16 mouse cellular contexts compared by ENCODE assay signal in genomic region chr10:45070929-45071813, GRCm38 (mm10). TPM values are rescaled to one million over a fixed set of nuclear protein-coding genes. Genes with fewer than 3 reads are reported as not detected.
DNase-seq lines count a peak whose midpoint lies in the region; ATAC-seq and TF ChIP-seq lines count a peak whose summit lies in the region.
"Had no signal": no experiment of that assay in that cellular context is flagged by ENCODE, and none has a peak within 500 bp of the region (broad histone marks: within the 10 kb centered on the region; RNA-seq: fewer than 3 reads in every experiment).

No protein-coding gene starts in this region.

- no peaks in the 10 kb centered on the region for H3K27me3 ChIP-seq in midbrain, embryonic 10.5 days (ENCODE audit: low read depth, poor library complexity, severe bottlenecking)
- no peaks in the 10 kb centered on the region for H3K27me3 ChIP-seq in midbrain, embryonic 13.5 days
- H3K27me3 ChIP-seq in liver, adult 2 months (ENCODE audit: control insufficient read depth, insufficient read depth, low read length): no peaks in the 10 kb centered on the region
- no peaks in the 10 kb centered on the region for H3K27me3 ChIP-seq in midbrain, embryonic 15.5 days (replicated peaks)
- H3K27me3 ChIP-seq: midbrain, embryonic 12.5 days had no signal

- no peak overlapping the region for H3K9ac ChIP-seq in midbrain, embryonic 13.5 days (replicated peaks)
- H3K9ac ChIP-seq in liver, adult 2 months (ENCODE audit: low read depth, low read length): no peak overlapping the region; the same call in 1 of the 2 replicates
- no peak overlapping the region for H3K9ac ChIP-seq in midbrain, embryonic 15.5 days
- H3K9ac ChIP-seq: midbrain, embryonic 12.5 days had no signal

- peaks cover 53% of the 10 kb centered on the region for H3K4me1 ChIP-seq in midbrain, embryonic 10.5 days
- H3K4me1 ChIP-seq in midbrain, embryonic 13.5 days (replicated peaks): peaks cover 47% of the 10 kb centered on the region
- peaks cover 24% of the 10 kb centered on the region for H3K4me1 ChIP-seq in liver, adult 2 months (ENCODE audit: control insufficient read depth, insufficient read depth, low read length)
- H3K4me1 ChIP-seq in midbrain, embryonic 15.5 days: peaks cover 31% of the 10 kb centered on the region

- no peaks in the 10 kb centered on the region for H3K9me3 ChIP-seq in midbrain, embryonic 10.5 days (replicated peaks)
- H3K9me3 ChIP-seq in midbrain, embryonic 13.5 days: no peaks in the 10 kb centered on the region
- no peaks in the 10 kb centered on the region for H3K9me3 ChIP-seq in midbrain, embryonic 15.5 days
- H3K9me3 ChIP-seq: embryonic facial prominence, embryonic 10.5 days; limb, embryonic 10.5 days; midbrain, embryonic 12.5 days had no signal

- WGBS in midbrain, embryonic 10.5 days: 88% methylated on average over 13 of the region's 13 CpGs
- 79% methylated on average over 13 of the region's 13 CpGs for WGBS in midbrain, embryonic 13.5 days
- WGBS in liver, adult 2 months: 55% methylated on average over 13 of the region's 13 CpGs
- WGBS in midbrain, embryonic 15.5 days: 80% methylated on average over 13 of the region's 13 CpGs

- H3K27ac ChIP-seq in midbrain, embryonic 10.5 days (replicated peaks): 0 out of 2 replicates have a peak overlapping the region, but pooled peaks have one; percentile 13
- no peak overlapping the region for H3K27ac ChIP-seq in midbrain, embryonic 13.5 days
- peak overlapping the region; percentile 43 for H3K27ac ChIP-seq in liver, adult 2 months (replicated peaks; ENCODE audit: insufficient read depth, low read depth, low read length)
- H3K27ac ChIP-seq in midbrain, embryonic 15.5 days: no peak overlapping the region
- H3K27ac ChIP-seq: embryonic facial prominence, embryonic 10.5 days; limb, embryonic 10.5 days; midbrain, embryonic 12.5 days had no signal

- peaks cover 24% of the 10 kb centered on the region; the same call in 1 of the 2 replicates for H3K79me2 ChIP-seq in liver, adult 2 months (ENCODE audit: control insufficient read depth, insufficient read depth, low read length)

- DNase-seq in midbrain, embryonic 10.5 days (ENCODE audit: low spot score): no peak
- DNase-seq in induced T-regulatory cell, adult 2 months (ENCODE audit: low read depth): peak; percentile 20
- peak; percentile 62 for DNase-seq in liver, adult 2 months (ENCODE audit: extremely low read depth, low read depth, low spot score)
- peak; percentile 83 for DNase-seq in yolk sac, embryonic 10.5 days (ENCODE audit: low spot score)
- no peak for DNase-seq in adrenal gland, postnatal 25 days
- DNase-seq in thymus, postnatal 4 days: no peak
- DNase-seq: cerebellum, adult 9-11 months; layer of hippocampus, adult 9-11 months; lung, postnatal 10 days; right cerebral cortex, postnatal 4 days had no signal

- no peak overlapping the region for H3K4me3 ChIP-seq in midbrain, embryonic 10.5 days
- H3K4me3 ChIP-seq in midbrain, embryonic 13.5 days (replicated peaks): no peak overlapping the region
- H3K4me3 ChIP-seq in liver, adult 2 months (ENCODE audit: insufficient read depth, low read depth, low read length): no peak overlapping the region
- no peak overlapping the region for H3K4me3 ChIP-seq in midbrain, embryonic 15.5 days
- H3K4me3 ChIP-seq: embryonic facial prominence, embryonic 10.5 days; limb, embryonic 10.5 days; midbrain, embryonic 12.5 days had no signal

- TF ChIP-seq CTCF in liver, adult 2 months (IDR thresholded peaks at IDR 0.05; ENCODE audit: low read depth, low read length): no peak

- TF ChIP-seq POLR2A in liver, adult 2 months (IDR thresholded peaks at IDR 0.05; ENCODE audit: extremely low read depth, insufficient read depth, low read length): no peak

- H3K36me3 ChIP-seq in midbrain, embryonic 10.5 days: peaks cover 50% of the 10 kb centered on the region
- H3K36me3 ChIP-seq in midbrain, embryonic 13.5 days: peaks cover 29% of the 10 kb centered on the region
- peaks cover 1% of the 10 kb centered on the region; the same call in 1 of the 2 replicates for H3K36me3 ChIP-seq in liver, adult 2 months (ENCODE audit: control insufficient read depth, insufficient read depth, low read length)
- no peaks in the 10 kb centered on the region for H3K36me3 ChIP-seq in midbrain, embryonic 15.5 days (replicated peaks)

- no peak for ATAC-seq in midbrain, embryonic 13.5 days
- no peak for ATAC-seq in midbrain, embryonic 15.5 days (replicated peaks)
- ATAC-seq: hindbrain, embryonic 16.5 days had no signal

- H3K4me2 ChIP-seq in midbrain, embryonic 13.5 days (replicated peaks): no peak overlapping the region
- H3K4me2 ChIP-seq in midbrain, embryonic 15.5 days: no peak overlapping the region
- H3K4me2 ChIP-seq: midbrain, embryonic 12.5 days had no signal

RNA-seq across cellular contexts. Expression of gene Prep, which starts 4.2 kb away (rescaled TPM):
- polyA plus RNA-seq in midbrain, embryonic 10.5 days (2016; fragmentation: Nextera tagmentation; extraction: Ambion mirVana): 34.3 and 36.6 TPM in 2 replicates
- 23.0 and 25.0 TPM in 2 replicates for polyA plus RNA-seq in midbrain, embryonic 13.5 days (2015; fragmentation: Nextera tagmentation; extraction: Ambion mirVana)
- total RNA-seq in liver, adult 2 months (2014; rRNA removed): 6.2 and 6.4 TPM in 2 replicates
- 5.7 and 6.1 TPM in 2 replicates for polyA plus RNA-seq in liver, adult 2 months (2012; rRNA removed)
- 25.4 and 27.3 TPM in 2 replicates for total RNA-seq in adrenal gland, postnatal 25 days (2021)
- 24.7 and 25.4 TPM in 2 replicates for polyA plus RNA-seq in midbrain, embryonic 15.5 days (2015; fragmentation: Nextera tagmentation; extraction: Ambion mirVana)

Comparison
In these comparisons a context has a peak if more than half of its experiments do, and no peak if none do; other contexts are left out.
1. H3K27ac ChIP-seq: peak in midbrain, embryonic 10.5 days (single experiment) and liver, adult 2 months (single experiment); none in midbrain, embryonic 13.5 days (single experiment) and midbrain, embryonic 15.5 days (single experiment).
2. DNase-seq: peak in induced T-regulatory cell, adult 2 months (single experiment), liver, adult 2 months (single experiment) and yolk sac, embryonic 10.5 days (single experiment); none in midbrain, embryonic 10.5 days (single experiment), adrenal gland, postnatal 25 days (single experiment) and thymus, postnatal 4 days (single experiment).